Mouse (Mus musculus): ENCODE measurements around the gene Cnn2.

- TF ChIP-seq CTCF (IDR thresholded peaks at IDR 0.05; ENCODE audit: insufficient read depth, low read length) (no peak), POLR2A (IDR thresholded peaks at IDR 0.05; ENCODE audit: borderline replicate concordance, extremely low read depth, low read depth, low read length) (no peak)
Observed at GRCm38 (mm10) chr10:80030736-80031135, 42.4 kb downstream of the Cnn2 start.
